Mouse (Mus musculus) heart, adult 2 months (tissue): Measurements from ENCODE around the gene Sowahb. TPM values are rescaled to one million over a fixed set of nuclear protein-coding genes. Genes with fewer than 3 reads are reported as not detected.

Experiments
- DNase-seq, 2 experiments: peaks; one replicate each; pipeline ENCODE4 v3.0.0; 2021
- H3K27ac ChIP-seq: fragments of 200-600 bp; 2 replicates; pipeline ENCODE4 v1.8.1; 2022
- H3K27me3 ChIP-seq: fragments of 200-500 bp; 2 replicates; pipeline ENCODE4 v1.6.1; 2012; ENCODE audit warnings: mild to moderate bottlenecking, low read length, inconsistent platforms, mixed read lengths; ENCODE audit not compliant: control insufficient read depth, insufficient read depth
- H3K36me3 ChIP-seq: fragments of 200-500 bp; 2 replicates; pipeline ENCODE4 v1.6.1; 2012; ENCODE audit warnings: low read length, inconsistent platforms; ENCODE audit not compliant: control insufficient read depth, insufficient read depth
- H3K4me1 ChIP-seq: fragments of 200-500 bp; 2 replicates; pipeline ENCODE4 v1.6.1; 2011; ENCODE audit warnings: low read length; ENCODE audit not compliant: control insufficient read depth, insufficient read depth
- H3K4me3 ChIP-seq: fragments of 200-600 bp; 2 replicates; pipeline ENCODE4 v1.8.1; 2022
- H3K79me2 ChIP-seq: fragments of 200-500 bp; replicated peaks from 2 replicates; pipeline ENCODE4 v1.6.1; 2012; ENCODE audit warnings: mild to moderate bottlenecking, inconsistent platforms, low read length, moderate library complexity, mixed read lengths; ENCODE audit not compliant: control insufficient read depth, insufficient read depth
- H3K9ac ChIP-seq: fragments of 200-500 bp; 2 replicates; pipeline ENCODE4 v1.6.1; 2012; ENCODE audit warnings: low read depth, mild to moderate bottlenecking, control low read depth, inconsistent platforms, low read length, mixed read lengths
- CTCF ChIP-seq: fragments of 200-600 bp; IDR thresholded peaks from 2 replicates; pipeline ENCODE4 v1.8.1; 2022; ENCODE audit warnings: antibody characterized with exemption, mild to moderate bottlenecking, moderate library complexity
- EP300 ChIP-seq: fragments of 200-500 bp; IDR thresholded peaks from 2 replicates; pipeline ENCODE4 v1.6.1; 2011; ENCODE audit warnings: low read depth, low read length, control low read depth; ENCODE audit not compliant: insufficient read depth
- POLR2A ChIP-seq: fragments of 200-500 bp; IDR thresholded peaks from 2 replicates; pipeline ENCODE4 v1.6.1; 2011; ENCODE audit warnings: mild to moderate bottlenecking, low read depth, low read length, control low read depth; ENCODE audit not compliant: insufficient read depth
- WGBS: fragments of 180-500 bp; shearing (Covaris S2); methylation state at CpG from one replicate; pipeline ENCODE4 v1.1.7; 2018; 5-methylcytosine and 5-hydroxymethylcytosine counted together
- intact Hi-C: fragments of 180-260 bp; cut with DNase I; formaldehyde crosslinking; loops from one replicate; pipeline ENCODE4 v1.15.1; 2025
- polyA plus RNA-seq: library from polyadenylated mRNA; depleted of rRNA; stranded (reverse); fragments of >200 nt; gene quantifications from 2 replicates; pipeline ENCODE4 v1.2.3, GENCODE M21; 2012
- total RNA-seq, 2 experiments: library from RNA; stranded (reverse); gene quantifications; 2 replicates each; pipeline ENCODE4 v1.2.3; 2021

Sowahb gene
- total and polyA plus RNA-seq, 3 experiments = 0.04 to 0.08 TPM; not detected in 1

DNA sequence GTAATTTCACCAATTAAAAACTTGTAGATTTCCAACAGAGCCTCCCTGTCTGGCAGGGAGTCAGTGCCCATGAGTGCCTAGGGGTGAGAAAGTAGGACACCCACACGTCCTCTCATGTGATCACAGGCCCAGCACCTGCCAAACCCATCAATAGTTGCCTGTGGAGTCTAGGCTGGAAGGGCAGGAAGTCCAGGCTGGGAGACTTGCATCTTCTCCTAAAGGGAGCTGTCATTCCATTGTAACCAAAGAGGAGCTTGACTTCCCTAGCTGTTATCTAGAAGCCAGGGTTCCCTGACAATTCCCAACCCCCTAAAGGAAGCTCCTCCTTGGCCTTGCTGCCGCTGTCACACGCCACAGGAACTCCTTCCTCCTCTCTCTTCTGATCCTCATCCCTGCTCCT, 14.0 kb downstream of the Sowahb start:
- no peaks in the 10 kb centered on the region for H3K36me3 ChIP-seq
- no peaks in the 10 kb centered on the region for H3K79me2 ChIP-seq
- no peak for TF ChIP-seq POLR2A
- DNase-seq = no peak
- no peak overlapping the region for H3K4me3 ChIP-seq
- no peak overlapping the region for H3K27ac ChIP-seq
- intact Hi-C loops = no loop called here
- 44% methylated on average over 3 of the region's 3 CpGs for WGBS
- no peaks in the 10 kb centered on the region for H3K27me3 ChIP-seq
- no peak overlapping the region for H3K9ac ChIP-seq
- H3K4me1 ChIP-seq = peaks cover 3% of the 10 kb centered on the region

DNA sequence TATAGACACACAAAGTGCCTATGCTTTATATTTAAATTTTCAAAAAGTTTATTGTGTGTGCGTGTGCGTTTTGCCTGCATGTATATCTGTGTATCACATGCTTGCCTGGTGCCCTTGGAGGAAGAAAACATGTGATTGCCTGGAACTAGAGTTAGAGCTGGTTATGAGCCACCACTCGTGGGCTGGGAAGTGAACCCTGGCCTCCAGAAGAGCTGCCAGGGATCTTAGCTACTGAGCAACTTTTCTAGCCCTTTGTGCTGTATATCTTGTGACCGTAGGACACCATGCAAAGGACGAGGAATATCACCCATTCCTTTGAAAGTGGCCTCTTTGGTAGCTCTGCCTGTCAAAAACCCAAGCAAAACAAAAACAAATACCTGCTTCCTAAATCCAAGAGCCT, 14.4 kb downstream of the Sowahb start:
- Histone ChIP-seq H3K4me1 (peaks cover 3% of the 10 kb centered on the region), H3K36me3 (no peaks in the 10 kb centered on the region), H3K27me3 (no peaks in the 10 kb centered on the region), H3K9ac (no peak overlapping the region), H3K27ac (no peak overlapping the region), H3K79me2 (no peaks in the 10 kb centered on the region), H3K4me3 (no peak overlapping the region)
- 80% methylated on average over 5 of the region's 5 CpGs for WGBS
- no peak for TF ChIP-seq CTCF
- no peak for TF ChIP-seq EP300
- no peak for DNase-seq
- intact Hi-C loops = no loop called here

DNA sequence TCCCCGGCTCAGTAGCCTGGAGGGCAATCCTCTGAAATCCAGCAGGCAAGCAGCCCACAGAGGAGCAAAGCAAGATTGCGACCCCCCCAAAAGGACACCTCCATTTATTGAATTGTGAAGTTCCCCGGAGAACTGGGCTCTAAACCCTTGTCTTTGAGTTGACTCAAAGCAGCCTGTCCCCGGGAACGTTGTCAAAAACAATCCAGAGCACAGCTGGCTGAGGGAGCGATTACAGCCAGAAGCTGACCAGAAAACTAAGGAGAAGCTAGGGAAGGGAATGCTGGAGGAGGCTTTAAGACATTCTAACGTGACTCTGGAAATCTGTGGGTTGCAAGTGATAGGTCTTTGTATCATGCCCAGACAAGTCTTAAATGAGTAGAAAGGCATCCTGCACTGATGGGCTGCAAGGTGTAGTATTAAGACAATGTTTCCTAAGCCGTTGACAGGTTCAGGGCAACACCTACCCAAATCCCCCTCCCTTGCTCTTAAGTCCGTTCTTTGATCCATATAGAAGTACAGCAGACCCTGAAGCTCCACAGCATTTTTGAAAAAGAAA, 17.6 kb downstream of the Sowahb start:
- H3K79me2 ChIP-seq = no peaks in the 10 kb centered on the region

GRCm38 (mm10) chr5:93026437-93027119, 18.2 kb downstream of the Sowahb start:
- 55% methylated on average over 4 of the region's 4 CpGs for WGBS
- Histone ChIP-seq H3K4me1 (peaks cover 6% of the 10 kb centered on the region), H3K79me2 (no peaks in the 10 kb centered on the region), H3K27me3 (no peaks in the 10 kb centered on the region), H3K36me3 (no peaks in the 10 kb centered on the region), H3K4me3 (no peak overlapping the region), H3K9ac (no peak overlapping the region), H3K27ac (peak overlapping the region; percentile 57)
- DNase-seq = no peak
- TF ChIP-seq EP300 (no peak), CTCF (no peak), POLR2A (no peak)
- intact Hi-C loops = no loop called here

More for the DNA sequence above, 17.6 kb downstream of the Sowahb start:
- intact Hi-C loops = no loop called here
- Histone ChIP-seq H3K9ac (no peak overlapping the region), H3K27me3 (no peaks in the 10 kb centered on the region), H3K27ac (peak overlapping the region; percentile 57), H3K36me3 (no peaks in the 10 kb centered on the region), H3K4me3 (no peak overlapping the region), H3K4me1 (peaks cover 6% of the 10 kb centered on the region)
- 43% methylated on average over 9 of the region's 9 CpGs for WGBS
- no peak for TF ChIP-seq CTCF
- TF ChIP-seq EP300 = no peak
- no peak for TF ChIP-seq POLR2A
- DNase-seq = peak; percentile 52 to 53

- no peaks in the 10 kb centered on the region for H3K36me3 ChIP-seq
- TF ChIP-seq EP300 (no peak), POLR2A (no peak), CTCF (no peak)
- no peaks in the 10 kb centered on the region for H3K79me2 ChIP-seq
- no peak overlapping the region for H3K9ac ChIP-seq
- H3K4me3 ChIP-seq = no peak overlapping the region
- no peaks in the 10 kb centered on the region for H3K27me3 ChIP-seq
- intact Hi-C loops = no loop called here
- peaks cover 6% of the 10 kb centered on the region for H3K4me1 ChIP-seq
- 36% methylated on average over 7 of the region's 7 CpGs for WGBS
- DNase-seq = peak; percentile 57 to 65
- H3K27ac ChIP-seq = no peak overlapping the region; the same call in 1 of the 2 replicates
Observed at GRCm38 (mm10) chr5:93024754-93025280, 20.0 kb downstream of the Sowahb start.

GRCm38 (mm10) chr5:93022126-93022797, 22.6 kb downstream of the Sowahb start:
- Histone ChIP-seq H3K9ac (no peak overlapping the region), H3K79me2 (no peaks in the 10 kb centered on the region), H3K4me1 (peaks cover 6% of the 10 kb centered on the region), H3K27me3 (no peaks in the 10 kb centered on the region), H3K36me3 (no peaks in the 10 kb centered on the region), H3K4me3 (no peak overlapping the region), H3K27ac (no peak overlapping the region)
- intact Hi-C loops = no loop called here
- WGBS = 72% methylated on average over 7 of the region's 7 CpGs
- no peak for DNase-seq
- TF ChIP-seq EP300 (no peak), POLR2A (no peak), CTCF (no peak)
